Mouse (Mus musculus) R1 (cell line): Measurements from ENCODE around the gene Ripk3.

Experiments
- DNase-seq: peaks from one replicate; pipeline ENCODE4 v3.0.0-alpha.2; 2018; ENCODE audit warnings: low read depth, low spot score

Gene Ripk3

DNA sequence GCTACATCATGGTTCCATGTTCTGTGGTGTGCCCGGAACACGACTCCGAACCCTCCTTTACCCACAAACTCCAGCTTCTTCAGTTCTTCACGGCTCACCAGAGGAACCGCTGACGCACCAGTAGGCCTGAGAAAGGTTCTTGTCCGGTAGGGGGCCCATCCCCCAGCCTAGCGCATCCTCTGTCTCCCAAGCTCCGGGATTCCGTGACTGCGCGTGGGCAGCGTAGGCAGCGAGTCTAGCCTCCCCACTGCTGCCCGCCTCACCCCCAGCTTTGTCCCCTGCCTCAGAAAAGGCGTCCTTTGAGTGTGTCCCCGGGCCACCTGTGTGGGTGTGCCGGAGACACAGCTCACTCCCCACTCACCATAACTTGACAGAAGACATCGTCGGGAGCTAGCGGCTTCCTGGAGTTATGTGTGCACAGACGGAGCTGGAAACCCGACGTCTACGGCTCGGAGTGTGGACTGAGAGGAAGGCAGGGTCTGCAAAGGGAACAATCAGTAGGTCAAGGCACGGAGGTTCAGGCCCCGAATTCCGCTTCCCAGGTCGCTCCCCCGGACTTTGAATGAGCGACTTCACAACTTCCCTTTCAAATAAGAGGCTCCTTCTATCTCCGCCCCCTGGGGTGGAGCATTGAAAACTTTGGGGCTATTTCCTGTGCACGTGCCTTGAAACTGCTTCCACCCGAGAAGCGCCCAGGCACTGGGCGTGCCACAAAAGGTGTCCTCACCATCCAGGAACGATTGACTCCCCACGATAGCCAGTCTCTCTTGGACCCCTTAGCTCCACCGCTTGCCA is at the start of gene Ripk3:
Ripk3 (minus strand) TSS at position 610 of the 795 bp plus-strand sequence.
- DNase-seq, result peak; percentile 83

DNA sequence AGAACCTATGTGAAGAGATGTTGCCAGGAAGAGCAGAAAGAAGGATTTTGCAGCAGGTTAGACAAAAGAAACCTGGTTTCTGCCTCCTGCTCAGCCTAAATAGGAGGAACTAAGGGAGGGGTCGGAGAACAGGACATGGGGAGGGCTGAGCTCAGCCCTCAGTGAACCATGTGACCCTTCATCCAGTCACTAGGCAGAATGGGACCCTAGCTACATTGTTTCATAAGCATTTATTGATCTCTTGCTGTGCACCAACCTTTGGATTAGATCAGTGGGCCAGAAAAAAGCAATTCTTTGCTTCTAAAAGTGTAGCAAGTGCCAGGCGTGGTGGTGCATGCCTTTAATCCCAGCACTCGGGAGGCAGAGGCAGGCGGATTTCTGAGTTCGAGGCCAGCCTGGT is 49.6 kb upstream of the Ripk3 start:
- no peak for DNase-seq

DNA sequence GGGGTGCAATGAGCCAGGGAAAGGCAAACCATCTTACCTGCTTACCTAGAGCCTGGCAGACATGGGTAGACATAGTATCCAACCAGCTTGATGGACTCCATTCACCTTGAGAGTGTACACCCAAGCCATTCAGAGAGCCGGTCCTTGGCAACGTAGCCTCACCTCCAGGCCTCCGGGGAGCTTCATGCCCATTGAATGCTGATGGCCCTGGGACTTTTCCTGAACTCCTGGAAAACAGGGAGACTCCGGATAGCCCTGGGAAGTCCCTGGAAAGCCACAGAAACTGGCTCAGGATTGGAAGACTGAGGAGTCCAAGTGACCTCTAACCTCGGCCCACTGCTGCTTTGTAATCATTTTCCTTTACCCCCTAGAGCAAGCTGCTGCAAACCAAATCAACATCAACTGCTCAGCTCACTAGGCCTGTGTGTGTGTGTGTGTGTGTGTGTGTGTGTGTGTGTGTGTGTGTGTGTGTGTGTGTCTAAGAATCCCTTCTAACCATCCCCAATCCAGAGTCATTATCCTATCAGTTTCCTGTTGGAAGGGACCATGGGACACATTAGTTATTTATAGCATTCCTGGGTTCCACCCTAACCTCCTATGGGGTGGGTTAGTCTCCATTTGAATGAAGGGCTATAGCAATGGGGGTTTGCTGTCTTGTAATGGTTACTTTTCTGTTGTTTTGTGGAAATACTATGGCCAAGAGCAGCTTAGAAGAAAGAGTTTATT is 46.3 kb upstream of the Ripk3 start:
- peak; percentile 89 for DNase-seq

DNA sequence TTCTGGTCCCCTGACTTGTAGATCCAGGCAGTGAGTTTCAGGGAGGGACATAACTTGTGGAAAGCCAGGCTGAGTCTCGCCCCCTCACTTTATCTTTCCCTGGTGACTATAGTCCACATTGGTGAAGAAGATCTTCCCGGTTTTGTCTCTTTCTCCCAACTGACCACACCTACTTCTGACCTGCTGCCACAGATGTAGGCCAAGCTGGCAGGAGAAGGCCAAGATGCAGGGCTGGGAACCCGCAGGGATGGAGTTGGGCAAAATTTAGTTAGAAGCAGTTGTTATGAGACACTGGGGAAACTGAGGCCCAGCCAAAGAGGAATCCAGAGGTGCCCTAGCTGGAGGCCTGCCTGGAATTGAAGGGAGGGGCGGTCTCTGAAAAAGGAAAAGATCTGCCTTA is 44.5 kb upstream of the Ripk3 start:
- DNase-seq, result no peak

DNA sequence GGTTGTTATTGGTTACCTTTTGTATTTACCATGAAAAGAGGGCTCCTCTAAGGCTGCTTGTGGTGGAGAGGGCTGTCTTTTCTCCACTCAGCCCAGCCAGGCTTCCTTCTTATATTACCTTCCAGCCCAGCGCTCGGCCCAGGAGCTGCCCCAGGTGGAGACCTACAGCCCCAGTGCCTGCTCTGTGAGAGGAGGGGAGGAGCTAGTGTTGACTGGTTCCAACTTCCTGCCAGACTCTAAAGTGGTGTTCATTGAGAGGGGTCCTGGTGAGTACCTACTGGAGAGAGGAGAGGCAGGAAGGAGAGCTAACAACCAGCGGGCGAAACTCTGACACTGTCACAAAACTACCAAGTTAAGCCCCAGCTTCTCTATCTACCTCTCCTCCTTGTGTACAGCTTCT is 41.7 kb upstream of the Ripk3 start:
- peak; percentile 57 for DNase-seq

DNA sequence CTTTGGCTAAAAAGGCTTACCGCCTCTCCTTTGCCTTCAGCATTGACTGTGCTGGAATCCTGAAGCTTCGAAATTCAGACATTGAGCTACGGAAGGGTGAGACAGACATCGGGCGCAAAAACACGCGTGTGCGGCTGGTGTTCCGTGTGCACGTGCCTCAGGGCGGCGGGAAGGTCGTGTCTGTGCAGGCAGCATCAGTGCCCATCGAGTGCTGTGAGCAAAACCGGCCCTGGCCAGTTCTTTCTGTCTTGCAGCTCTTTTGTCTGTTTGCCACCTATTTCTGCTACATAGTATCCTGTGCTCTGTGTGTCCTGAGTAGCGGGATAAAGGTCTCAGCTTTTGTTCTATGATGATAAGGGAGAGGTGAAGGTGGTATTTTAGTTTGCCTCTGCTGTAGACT is 41.2 kb upstream of the Ripk3 start:
- no peak for DNase-seq

DNA sequence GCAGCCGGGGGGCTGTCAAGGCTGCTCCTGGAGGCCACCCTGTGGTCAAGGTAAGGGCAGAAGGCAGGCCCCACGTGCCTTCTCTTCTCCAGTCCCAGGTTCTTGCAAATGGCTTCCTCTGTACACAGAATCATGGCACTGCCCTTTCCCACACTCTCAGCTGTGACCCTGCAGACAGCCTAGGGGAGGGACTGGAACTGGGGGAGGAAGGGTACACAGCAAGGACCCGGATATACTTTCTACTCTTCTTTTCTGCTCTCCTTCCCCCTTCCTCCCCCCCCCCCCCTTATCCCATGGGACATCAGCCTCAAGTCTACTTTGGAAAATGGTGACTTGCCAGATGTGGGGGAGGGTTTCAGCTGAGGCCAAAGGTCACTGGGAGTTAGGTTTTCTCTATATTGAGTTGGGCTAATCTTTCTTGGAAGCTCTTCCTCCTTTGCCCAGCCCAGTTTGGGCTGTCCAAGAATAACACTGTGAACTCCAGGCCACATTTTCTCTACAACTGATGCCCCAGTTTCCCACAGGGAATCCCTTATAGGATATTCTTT is 40.1 kb upstream of the Ripk3 start:
- DNase-seq, result no peak

DNA sequence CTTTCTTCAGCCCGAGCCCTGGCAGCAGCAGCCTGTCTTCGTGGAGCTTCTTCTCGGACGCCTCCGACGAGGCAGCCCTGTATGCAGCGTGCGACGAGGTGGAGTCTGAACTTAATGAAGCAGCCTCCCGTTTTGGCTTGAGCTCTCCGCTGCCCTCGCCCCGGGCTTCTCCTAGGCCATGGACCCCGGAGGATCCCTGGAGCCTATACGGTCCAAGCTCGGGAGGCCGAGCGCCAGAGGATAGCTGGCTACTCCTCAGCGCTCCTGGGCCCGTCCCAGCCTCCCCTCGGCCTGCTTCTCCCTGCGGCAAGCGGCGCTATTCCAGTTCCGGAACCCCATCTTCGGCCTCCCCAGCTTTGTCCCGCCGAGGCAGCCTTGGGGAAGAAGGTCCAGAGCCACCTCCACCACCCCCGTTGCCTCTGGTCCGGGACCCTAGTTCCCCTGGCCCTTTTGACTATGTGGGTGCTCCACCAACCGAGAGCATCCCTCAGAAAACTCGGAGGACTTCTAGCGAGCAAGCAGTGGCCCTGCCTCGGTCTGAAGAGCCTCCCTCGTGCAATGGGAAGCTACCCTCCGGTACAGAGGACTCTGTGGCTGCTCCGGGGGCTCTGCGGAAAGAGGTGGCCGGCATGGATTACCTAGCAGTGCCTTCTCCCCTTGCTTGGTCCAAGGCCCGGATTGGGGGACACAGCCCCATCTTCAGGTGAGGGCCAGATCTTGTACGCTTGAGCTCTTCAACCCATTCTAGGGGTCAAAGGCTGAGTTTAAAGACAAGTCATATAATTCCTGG is 38.1 kb upstream of the Ripk3 start:
- no peak for DNase-seq

DNA sequence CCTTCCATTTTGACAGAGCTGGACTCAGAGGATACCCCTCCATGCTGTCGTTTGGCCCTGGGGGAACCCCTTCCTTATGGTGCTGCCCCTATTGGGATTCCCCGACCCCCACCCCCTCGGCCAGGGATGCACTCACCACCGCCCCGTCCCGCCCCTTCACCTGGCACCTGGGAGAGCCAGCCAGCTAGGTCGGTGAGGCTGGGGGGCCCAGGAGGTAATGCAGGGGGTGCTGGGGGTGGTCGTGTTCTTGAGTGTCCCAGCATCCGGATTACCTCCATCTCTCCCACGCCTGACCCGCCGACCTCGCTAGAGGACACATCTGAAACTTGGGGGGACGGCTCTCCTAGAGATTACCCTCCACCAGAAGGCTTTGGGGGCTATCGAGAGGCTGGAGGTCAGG is 37.5 kb upstream of the Ripk3 start:
- no peak for DNase-seq

DNA sequence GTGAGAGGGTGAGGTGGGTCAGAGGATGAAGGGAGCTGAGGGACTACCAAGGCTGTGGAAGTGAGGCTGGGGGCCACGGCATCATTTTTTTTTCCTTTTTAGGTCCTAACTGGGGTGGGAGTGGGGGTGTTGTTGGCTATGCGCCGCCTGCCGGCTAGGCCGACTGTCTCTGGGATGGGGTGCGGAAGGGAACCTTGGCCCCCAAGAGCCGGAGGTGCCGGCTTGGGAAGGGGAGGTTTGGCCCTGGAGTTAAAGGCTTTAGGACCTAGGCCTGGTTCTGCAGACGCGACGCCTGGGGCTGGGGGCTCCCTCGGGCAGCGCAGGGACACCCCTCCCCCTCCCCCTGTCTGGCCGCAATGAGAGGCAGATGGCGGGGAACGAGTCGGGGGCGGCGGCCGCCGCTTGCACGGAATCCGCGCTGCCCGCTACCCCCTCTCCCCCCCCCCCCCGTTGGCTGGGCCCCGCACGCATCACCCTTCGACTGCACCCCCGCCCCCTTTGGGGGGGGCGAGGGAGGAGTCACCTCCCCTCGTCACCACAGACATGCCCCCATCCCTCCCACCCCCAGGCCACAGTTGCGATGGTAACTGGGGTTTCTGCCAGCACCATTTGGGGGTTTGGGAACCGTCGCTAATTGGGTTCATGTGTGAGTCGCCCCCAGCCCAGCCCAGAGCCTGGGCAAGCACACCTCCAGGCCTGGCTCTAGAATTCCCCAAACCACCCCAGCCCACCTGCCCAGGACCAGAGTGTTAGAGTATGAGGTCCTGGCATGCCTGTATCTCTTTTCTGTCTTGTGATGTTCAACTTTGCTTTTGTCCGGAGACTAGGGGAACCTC is 36.8 kb upstream of the Ripk3 start:
- DNase-seq, result no peak

DNA sequence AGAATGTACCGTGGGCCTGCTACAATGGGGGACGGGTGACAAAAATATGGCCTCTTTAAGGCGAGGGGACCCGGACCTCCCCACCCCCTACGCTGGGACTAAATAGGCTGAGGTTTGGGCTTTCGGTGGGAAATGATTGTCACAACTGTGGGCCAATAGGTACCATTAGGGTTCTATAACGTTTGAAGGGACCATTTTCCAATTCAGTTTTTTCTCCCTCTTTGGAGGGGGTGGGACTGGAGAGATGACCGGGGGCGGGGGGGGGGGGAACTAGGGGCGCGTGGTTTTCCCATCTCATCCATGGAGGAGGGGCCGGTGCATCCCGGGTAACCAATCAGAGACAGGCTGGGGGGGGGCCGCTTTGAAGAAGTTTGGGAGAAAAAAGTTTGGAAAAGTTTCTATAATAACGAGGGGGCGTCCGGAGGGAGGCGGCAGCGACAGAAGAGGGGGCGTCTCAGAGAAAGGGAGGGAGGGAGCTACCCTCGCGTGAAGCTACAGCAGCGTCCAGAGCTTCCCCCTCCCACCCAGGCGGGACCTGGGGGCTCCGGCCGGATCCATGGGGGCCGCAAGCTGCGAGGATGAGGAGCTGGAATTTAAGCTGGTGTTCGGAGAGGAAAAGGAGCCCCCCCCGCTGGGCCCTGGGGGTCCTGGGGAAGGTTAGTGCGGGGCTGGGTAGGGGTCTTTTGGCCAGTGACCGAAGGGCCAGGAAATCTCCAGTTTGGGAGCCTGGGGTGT is 36.0 kb upstream of the Ripk3 start:
- DNase-seq, result no peak

DNA sequence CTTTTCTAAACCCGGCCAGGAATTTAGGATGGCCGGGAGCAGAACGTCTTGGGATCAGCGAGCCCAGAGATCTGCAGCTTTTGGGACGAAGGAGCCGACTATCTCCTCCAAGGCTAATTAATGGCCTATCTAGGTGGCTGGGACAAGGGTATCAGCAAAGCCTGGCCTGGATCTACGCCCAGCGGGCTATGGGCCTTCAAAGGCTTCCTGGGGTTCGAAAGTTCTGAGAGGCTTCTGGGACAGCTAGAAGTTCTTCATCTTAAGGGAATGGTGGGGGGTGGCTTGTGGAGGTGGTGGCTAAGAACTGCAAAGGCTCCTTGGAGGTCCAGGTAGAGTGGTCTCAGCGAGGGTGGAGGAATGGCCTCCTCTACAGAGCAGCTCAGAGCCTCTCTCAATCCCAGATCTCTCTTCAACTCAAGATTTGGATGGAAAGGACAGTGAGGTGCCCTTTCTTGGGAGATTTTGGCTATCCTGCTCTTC is 35.4 kb upstream of the Ripk3 start:
- DNase-seq, result no peak

DNA sequence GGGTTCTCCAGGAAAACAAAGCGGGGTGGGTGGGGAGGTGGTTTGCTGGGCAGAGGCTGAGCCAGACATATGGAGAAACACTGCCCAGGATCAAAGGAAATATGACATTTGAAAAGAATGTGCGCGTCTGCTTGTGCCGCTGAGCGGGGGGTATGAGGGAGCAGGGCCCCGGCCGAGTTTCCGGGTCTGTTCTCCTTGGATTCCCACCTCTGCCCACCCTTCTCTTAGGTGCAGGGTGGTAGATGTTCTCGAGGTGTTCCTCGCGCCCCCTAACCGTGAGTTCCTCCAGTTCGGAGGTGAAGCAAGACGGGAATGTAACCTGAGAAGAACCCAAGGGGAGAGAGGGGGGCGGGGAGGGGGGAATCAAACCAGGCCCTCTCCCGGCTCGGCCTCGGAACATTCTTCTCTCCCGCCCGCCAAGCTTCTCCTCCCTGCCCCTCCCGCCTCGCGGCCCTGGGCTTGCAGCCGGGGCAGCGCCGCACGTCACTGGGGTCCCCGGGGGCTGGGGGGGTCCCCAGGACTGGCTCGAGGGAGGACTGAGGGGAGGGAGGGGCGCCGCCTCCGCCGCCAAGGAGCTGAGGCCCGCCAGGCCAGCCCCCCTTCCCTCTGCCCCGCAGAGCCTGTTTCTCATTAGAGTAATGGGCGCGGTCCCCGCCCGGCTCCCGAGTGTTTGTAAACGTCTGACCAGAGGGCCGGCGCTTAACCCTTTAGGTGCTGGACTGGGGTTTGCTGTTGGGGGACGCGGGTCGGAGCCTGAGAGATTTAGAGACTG is 34.5 kb upstream of the Ripk3 start, which contains the start of gene Nfatc4:
Nfatc4 (plus strand) TSS at position 154 of the 772 bp plus-strand sequence.
- peak; percentile 93 for DNase-seq

DNA sequence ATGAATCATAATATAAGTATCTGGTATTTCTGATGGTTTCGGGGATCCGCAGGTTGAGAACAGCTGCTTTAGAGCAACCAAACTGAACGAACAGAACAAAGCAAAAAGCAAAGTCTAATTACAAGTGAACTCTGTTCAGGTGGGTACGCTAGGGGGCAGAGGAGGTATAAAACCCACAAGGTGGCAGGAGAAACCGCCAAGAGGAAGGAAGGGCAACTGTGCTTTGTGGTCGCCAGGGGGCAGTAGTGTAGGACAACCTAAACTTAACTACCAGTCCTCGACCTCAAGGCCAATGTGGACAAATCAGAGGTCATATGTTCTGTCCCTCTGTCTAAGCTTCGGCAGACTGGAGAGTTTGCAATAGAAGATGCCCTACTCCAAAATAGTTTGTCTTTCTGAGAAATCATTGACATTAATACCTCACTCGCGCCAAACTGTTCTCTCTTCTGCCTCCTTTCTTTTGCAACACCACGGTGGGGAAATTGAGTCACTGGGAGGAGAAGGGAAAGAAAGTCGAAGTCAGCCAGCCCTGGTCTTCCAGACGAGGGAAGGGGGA is 33.8 kb upstream of the Ripk3 start:
- DNase-seq, result peak; percentile 95

DNA sequence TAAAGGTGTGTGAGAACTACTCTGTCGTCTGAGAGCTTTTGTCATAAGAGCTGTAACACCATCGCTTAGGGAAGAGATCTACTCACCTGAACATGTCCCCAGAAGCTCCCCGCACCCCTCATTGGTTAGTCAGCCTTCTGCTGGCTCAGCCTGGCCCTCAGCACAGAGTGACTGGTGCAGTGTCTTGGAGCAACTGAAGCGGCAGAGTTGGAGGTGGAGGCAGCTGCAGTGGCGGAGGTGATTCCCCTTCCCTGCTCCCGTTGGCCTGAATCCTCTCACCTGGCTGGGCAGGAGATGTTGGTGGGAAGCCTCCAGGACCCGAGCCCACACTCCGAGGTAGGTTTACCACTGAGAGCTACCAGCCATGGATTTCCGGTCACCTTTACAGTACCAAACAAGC is 31.9 kb upstream of the Ripk3 start:
- DNase-seq, result no peak

DNA sequence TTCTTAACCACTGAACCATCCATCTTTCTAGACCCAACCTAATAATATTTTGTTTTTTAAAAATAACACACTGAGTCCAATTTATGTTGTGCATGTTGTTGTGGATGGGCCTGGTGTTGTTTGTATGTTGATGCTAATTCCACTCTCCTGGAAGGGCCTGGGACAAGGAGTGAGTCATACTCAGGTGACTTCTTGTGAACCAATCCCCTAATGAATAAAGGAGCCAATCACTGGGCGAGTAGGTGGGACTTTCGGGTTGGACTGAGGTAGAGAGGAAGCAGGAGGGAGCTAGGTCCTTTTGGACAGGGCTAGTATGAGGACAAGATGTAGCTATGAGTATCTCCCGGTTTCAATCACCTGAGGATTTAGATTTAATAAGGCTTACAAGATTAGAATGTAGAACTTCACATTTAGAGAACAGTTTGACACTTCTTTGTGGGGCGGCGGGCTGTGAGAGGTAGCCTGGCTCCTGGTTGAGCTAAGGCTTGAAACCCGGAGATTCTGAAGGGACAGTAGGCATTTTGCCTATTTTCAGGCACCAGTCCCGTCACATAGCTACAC is 31.3 kb upstream of the Ripk3 start:
- DNase-seq, result peak; percentile 66

DNA sequence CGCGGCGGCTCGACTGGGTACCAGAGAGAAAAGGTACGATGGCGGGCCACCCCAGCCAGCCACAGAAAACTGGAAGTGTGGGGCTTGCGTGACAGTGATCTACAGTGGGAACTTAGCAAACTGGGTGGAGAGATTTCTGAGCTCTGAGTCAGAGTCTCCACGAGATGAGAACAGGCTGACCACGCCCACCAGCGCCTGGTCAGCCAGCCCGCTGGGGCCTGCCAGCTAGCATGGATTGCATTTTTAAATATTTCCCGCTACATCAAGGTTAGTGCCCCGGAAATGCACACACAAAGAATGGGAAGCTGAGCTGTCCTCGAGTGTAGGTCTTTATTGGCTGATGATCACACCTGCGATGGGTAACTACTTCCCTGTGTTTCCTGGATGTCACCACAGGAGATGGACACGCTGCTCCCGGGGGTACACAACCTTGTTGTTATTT is 26.7 kb upstream of the Ripk3 start:
- peak; percentile 95 for DNase-seq

DNA sequence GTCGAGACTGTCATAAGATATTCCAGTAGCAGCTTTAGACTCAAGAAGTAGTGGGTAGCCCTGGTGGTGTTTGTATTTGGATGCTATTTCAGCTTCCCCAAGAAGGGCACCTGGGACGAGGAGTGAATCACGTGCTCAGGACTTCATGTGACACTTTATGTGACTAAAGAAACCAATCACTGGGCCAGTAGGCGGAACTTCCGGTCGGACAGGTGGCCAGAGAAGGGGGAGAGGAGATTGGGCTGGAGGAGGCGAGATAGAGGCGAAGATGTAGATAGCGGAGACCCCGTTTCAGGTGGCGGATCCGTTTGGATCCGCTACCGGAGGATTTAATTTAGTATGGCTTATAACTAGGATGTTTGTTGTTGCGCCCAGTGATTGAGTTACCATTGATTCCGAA is 26.2 kb upstream of the Ripk3 start:
- DNase-seq, result peak; percentile 88
